Mouse (Mus musculus): Measurements from ENCODE around the gene Pi4ka. TPM values are rescaled to one million over a fixed set of nuclear protein-coding genes. Genes with fewer than 3 reads are reported as not detected.
A peak's percentile ranks its signal among the peaks of the same experiment; 100 is the strongest.
"Not testable (repeated sequence)": the region's sequence is repeated elsewhere in the genome, so short reads cannot be mapped to it uniquely, and the experiment has no call there.

Pi4ka gene
- polyA plus RNA-seq, 1 experiment from 2014 or later = 28.1 TPM

DNA sequence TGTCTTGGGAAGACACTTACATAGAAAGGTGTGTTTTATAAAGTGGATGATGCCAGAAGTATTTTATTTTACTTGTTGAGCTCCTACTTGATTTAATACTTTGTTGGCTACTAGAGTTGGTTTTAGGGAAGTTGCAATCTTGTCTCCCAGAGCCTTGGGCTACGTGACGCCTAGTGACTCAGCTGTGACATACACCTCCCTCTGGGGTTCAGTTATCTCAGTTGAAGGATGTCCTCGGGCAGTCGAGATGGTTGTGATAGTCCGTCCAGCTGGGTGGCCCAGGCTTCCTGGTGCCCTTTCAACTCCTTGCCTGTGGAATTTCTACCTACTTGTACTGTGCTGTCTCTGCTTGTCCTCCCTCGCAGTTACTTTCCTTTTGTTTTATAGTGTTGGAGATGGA lies 157.0 kb downstream of the Pi4ka start:
- Histone ChIP-seq H3K36me3 (no peaks in the 10 kb centered on the region), H3K9me3 (replicated peaks) (no peaks in the 10 kb centered on the region), H3K4me2 (no peak overlapping the region), H3K27ac (no peak overlapping the region), H3K4me1 (replicated peaks) (peaks cover 68% of the 10 kb centered on the region), H3K4me3 (no peak overlapping the region), H3K9ac (no peak overlapping the region), H3K27me3 (no peaks in the 10 kb centered on the region)
- WGBS = 29% methylated on average over 6 of the region's 6 CpGs
- no peak for ATAC-seq (replicated peaks; ENCODE audit: insufficient number of reproducible peaks, insufficient read depth, low FRiP score, low read depth)

DNA sequence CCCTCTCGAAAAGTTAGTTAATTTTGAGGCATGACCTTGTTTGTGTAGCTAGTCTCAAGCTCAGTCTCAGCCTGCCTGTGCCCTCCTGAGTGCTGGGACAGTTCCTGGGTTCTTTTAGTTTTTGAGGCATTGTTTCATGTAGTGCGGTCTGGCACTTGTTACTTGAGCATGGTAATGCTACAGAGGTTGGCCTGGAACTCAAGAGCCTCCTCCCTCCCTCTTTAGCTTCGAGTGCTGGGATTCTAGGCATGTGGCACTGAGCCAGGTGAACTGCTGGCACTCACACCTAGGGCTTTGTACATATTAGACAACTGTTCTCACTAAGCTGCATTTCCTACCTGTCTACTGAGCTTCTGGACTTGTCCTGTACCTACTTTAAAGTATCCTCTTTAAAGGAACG lies 158.4 kb downstream of the Pi4ka start:
- no peaks in the 10 kb centered on the region for H3K9me3 ChIP-seq (replicated peaks)
- H3K4me1 ChIP-seq (replicated peaks) = peaks cover 64% of the 10 kb centered on the region
- H3K4me2 ChIP-seq = no peak overlapping the region
- WGBS = 39% methylated on average over 4 of the region's 4 CpGs
- H3K27ac ChIP-seq = peak overlapping the region; percentile 77
- H3K36me3 ChIP-seq = no peaks in the 10 kb centered on the region
- H3K27me3 ChIP-seq = no peaks in the 10 kb centered on the region
- ATAC-seq (replicated peaks; ENCODE audit: insufficient number of reproducible peaks, insufficient read depth, low FRiP score, low read depth) = peak; percentile 69
- no peak overlapping the region for H3K4me3 ChIP-seq
- H3K9ac ChIP-seq = no peak overlapping the region

DNA sequence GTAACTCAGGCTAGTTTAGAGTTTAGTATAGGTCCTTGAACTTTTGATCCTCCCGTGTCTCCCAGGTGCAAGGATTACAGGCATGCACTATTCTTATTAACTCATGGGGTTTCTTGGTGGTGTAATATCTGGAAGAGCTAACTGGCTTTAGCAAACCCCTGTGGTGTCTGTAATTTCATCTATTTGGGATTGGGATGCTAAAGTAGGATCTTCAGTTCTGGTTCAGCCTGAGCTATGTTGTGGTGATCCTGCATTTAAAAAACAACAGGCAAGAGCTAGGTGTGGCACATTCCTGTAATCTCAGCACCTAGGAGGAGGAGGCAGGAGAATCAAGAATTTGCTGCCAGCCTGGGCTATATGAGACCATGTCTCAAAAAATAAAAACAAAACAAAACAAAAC lies 161.1 kb downstream of the Pi4ka start:
- no peak overlapping the region for H3K4me2 ChIP-seq
- no peak overlapping the region for H3K9ac ChIP-seq
- H3K9me3 ChIP-seq (replicated peaks) = no peaks in the 10 kb centered on the region
- H3K27me3 ChIP-seq = no peaks in the 10 kb centered on the region
- H3K27ac ChIP-seq = no peak overlapping the region
- H3K36me3 ChIP-seq = no peaks in the 10 kb centered on the region
- WGBS = 80% methylated on average over 1 of the region's 1 CpGs
- H3K4me1 ChIP-seq (replicated peaks) = peaks cover 53% of the 10 kb centered on the region
- ATAC-seq (replicated peaks; ENCODE audit: insufficient number of reproducible peaks, insufficient read depth, low FRiP score, low read depth) = no peak
- no peak overlapping the region for H3K4me3 ChIP-seq

DNA sequence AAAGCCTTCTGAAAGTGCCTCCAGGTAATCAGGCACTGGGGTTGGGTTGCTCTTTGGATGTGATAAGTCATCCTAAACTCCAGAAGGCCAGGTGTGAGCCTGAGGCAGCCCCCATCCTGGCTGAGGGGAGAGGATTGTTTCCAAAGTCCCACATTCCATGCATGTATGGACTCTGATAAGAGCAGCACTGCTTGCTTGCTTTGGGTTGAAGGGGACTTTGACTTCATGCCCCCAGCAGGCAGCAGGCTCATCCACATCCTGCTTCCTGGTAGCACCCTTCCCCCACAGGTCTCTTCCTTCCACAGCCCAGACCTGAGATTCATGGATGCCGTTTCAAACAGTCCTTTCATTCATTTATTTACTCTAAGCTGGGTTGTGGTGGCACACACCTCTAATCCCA lies 162.4 kb downstream of the Pi4ka start:
- Histone ChIP-seq H3K36me3 (no peaks in the 10 kb centered on the region), H3K4me2 (no peak overlapping the region), H3K9ac (no peak overlapping the region), H3K27ac (0 out of 2 replicates have a peak overlapping the region, but pooled peaks have one; percentile 20), H3K27me3 (no peaks in the 10 kb centered on the region), H3K4me1 (replicated peaks) (peaks cover 54% of the 10 kb centered on the region), H3K4me3 (no peak overlapping the region), H3K9me3 (replicated peaks) (no peaks in the 10 kb centered on the region)
- no peak for ATAC-seq (replicated peaks; ENCODE audit: insufficient number of reproducible peaks, insufficient read depth, low FRiP score, low read depth)
- WGBS = 19% methylated on average over 1 of the region's 1 CpGs

DNA sequence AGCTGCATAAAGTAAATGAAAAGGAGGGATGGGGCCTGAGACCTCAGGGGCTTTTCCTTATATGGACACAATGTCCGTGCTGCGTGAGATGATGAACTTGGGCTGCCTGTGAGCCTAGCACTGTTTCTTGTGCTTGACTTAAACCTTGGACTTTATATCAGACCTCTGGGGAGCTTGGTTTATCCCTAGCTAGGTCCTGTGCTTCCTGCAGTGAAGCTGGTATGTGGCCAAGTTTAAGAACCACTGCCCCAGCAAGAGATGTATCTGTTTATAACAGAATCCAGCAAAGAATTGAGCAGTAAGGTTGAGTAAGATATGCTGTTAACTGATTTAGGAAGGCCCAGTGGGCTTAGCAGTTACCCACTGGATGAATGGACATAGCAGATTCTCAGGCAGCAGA lies 166.7 kb downstream of the Pi4ka start:
- Histone ChIP-seq H3K9ac (no peak overlapping the region), H3K4me3 (no peak overlapping the region), H3K27ac (no peak overlapping the region), H3K4me1 (replicated peaks) (peaks cover 73% of the 10 kb centered on the region), H3K4me2 (no peak overlapping the region), H3K27me3 (no peaks in the 10 kb centered on the region), H3K36me3 (no peaks in the 10 kb centered on the region), H3K9me3 (replicated peaks) (no peaks in the 10 kb centered on the region)
- ATAC-seq (replicated peaks; ENCODE audit: insufficient number of reproducible peaks, insufficient read depth, low FRiP score, low read depth) = no peak
- 54% methylated on average over 2 of the region's 2 CpGs for WGBS

DNA sequence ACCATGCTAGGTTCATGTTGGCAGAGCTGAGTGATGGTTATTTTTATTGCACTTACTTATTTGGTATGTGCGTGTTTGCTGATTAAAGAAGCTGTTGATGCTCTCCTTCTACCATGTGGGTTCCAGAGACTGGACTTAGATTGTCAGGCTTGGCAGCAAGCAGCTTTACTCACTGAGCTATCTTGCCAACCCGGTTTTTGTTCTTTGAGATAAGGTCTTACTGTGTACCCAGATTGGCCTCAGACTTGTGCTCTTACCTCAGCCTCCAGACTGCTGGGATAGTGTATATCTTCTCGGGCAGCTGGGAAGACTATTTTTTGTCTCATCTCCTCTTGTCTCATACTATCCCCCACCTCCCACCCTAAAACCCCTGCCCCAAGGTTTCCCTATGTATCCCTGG lies 168.5 kb downstream of the Pi4ka start:
- peak overlapping the region; percentile 70 for H3K27ac ChIP-seq
- H3K36me3 ChIP-seq = no peaks in the 10 kb centered on the region
- H3K4me1 ChIP-seq (replicated peaks) = peaks cover 68% of the 10 kb centered on the region
- 28% methylated on average over 3 of the region's 3 CpGs for WGBS
- no peak overlapping the region for H3K4me3 ChIP-seq
- no peak; the same call in 1 of the 2 replicates for ATAC-seq (replicated peaks; ENCODE audit: insufficient number of reproducible peaks, insufficient read depth, low FRiP score, low read depth)
- H3K9me3 ChIP-seq (replicated peaks) = no peaks in the 10 kb centered on the region
- peak overlapping the region; percentile 16; the same call in 1 of the 2 replicates for H3K4me2 ChIP-seq
- H3K27me3 ChIP-seq = no peaks in the 10 kb centered on the region
- no peak overlapping the region for H3K9ac ChIP-seq

DNA sequence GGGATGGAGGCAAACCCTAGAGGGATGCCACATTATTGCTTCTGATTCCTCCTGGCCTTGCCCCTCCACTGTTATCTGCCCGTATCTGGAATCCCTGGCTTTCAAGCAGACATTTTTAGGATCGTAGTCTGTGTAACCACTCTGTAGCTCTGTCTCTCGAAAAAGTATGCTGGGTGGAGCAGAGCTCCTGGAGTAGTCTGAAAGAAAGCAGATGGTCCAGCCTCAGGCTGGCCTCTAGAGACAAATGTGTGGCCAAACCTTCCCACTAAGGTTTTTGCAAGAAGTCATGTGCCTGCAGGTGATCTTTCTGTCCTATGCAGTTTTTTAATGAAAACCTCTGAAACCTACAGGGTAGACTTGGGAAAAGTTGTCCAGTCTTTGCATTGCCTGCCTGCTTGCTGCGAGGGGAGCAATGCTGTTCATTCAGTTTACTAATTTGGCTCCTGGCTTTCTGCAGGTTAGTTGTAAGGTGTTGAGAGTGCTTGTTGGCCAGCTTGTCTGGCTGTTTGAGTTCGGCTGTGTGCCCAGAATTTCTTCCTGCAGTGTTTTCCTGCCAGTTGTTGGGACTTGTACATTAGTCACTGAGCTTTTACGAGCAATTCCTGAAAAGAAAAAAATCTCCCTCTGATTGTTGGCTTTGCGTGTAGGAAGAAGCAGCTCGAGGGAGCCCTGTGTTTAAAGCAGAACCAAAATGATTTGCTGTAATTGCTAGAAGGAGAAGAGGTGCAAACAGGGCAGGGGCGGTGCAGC lies 171.0 kb downstream of the Pi4ka start:
- ATAC-seq (replicated peaks; ENCODE audit: insufficient number of reproducible peaks, insufficient read depth, low FRiP score, low read depth) = no peak
- Histone ChIP-seq H3K36me3 (no peaks in the 10 kb centered on the region), H3K27me3 (no peaks in the 10 kb centered on the region), H3K9me3 (replicated peaks) (no peaks in the 10 kb centered on the region), H3K4me3 (peak overlapping the region; percentile 97), H3K9ac (peak overlapping the region; percentile 98), H3K27ac (peak overlapping the region; percentile 93), H3K4me1 (replicated peaks) (peaks cover 60% of the 10 kb centered on the region), H3K4me2 (peak overlapping the region; percentile 93)
- WGBS = 17% methylated on average over 9 of the region's 9 CpGs

DNA sequence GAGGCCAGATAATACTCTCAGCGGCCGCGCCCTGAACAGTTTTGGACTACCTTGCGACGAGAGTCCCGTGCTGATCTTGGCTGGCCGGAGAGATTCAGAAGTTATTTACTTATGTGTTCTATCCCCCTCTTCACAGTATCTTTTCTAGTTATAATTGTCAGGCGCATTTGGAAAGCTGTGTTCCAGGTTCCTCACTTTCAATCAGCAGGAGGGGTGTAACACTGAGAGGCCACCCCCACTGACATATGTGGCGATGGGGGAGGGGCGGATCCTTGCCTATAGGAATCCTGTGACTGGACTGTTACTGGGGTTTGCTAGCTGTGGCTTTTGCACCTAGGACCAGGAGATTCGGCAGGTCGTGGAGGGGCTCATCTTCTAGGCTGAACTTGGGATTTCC lies 171.6 kb downstream of the Pi4ka start:
- Histone ChIP-seq H3K9ac (peak overlapping the region; percentile 98), H3K27me3 (no peaks in the 10 kb centered on the region), H3K4me2 (peak overlapping the region; percentile 93), H3K4me3 (peak overlapping the region; percentile 97), H3K9me3 (replicated peaks) (no peaks in the 10 kb centered on the region), H3K27ac (peak overlapping the region; percentile 93), H3K36me3 (no peaks in the 10 kb centered on the region), H3K4me1 (replicated peaks) (peaks cover 54% of the 10 kb centered on the region)
- no peak for ATAC-seq (replicated peaks; ENCODE audit: insufficient number of reproducible peaks, insufficient read depth, low FRiP score, low read depth)
- 2% methylated on average over 12 of the region's 12 CpGs for WGBS

DNA sequence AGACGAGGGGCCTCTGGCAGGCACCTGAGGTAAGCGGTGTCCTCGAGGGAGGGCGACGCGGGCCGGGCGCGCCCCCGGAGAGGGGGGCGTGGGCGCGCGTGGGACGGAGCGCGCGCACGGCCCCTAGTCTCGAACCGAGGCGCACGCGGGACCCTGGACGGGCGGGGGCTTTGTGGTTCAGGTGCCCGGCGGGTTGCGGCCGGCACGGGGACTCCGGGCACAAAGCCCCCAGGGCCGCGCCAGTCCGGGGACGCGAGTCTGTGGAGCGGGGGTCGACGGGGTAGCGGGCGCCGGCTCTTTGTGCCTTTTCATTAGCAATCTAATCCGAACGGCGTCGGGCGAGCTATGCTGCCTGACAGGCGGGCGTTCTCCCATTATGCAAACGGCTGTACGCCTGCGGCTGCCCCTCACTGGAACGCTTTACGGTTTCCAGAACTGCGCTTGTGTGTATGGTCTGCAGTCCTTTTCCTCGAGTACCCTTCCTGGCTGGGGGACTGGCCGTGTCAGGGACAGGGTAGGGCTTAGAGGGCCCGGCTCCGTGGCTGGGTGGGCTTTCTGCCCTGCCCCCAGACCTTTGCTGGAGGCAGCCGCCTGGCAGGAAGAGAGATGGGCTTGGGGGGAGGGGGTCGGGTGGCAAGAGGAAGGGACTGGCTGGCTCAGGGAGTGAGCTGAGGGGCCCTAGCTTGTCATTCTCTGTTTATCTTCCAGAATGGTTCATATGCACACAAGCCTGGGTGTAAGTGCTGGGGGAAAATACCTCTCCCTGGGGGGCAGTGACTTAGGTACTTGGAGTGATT lies 172.2 kb downstream of the Pi4ka start:
- ATAC-seq (replicated peaks; ENCODE audit: insufficient number of reproducible peaks, insufficient read depth, low FRiP score, low read depth) = peak; percentile 48
- peaks cover 48% of the 10 kb centered on the region for H3K4me1 ChIP-seq (replicated peaks)
- H3K36me3 ChIP-seq = no peaks in the 10 kb centered on the region
- peak overlapping the region; percentile 98 for H3K9ac ChIP-seq
- peak overlapping the region; percentile 93 for H3K27ac ChIP-seq
- H3K9me3 ChIP-seq (replicated peaks) = no peaks in the 10 kb centered on the region
- WGBS = under 1% methylated on average over 62 of the region's 62 CpGs
- H3K4me3 ChIP-seq = peak overlapping the region; percentile 97
- no peaks in the 10 kb centered on the region for H3K27me3 ChIP-seq
- H3K4me2 ChIP-seq = peak overlapping the region; percentile 93

DNA sequence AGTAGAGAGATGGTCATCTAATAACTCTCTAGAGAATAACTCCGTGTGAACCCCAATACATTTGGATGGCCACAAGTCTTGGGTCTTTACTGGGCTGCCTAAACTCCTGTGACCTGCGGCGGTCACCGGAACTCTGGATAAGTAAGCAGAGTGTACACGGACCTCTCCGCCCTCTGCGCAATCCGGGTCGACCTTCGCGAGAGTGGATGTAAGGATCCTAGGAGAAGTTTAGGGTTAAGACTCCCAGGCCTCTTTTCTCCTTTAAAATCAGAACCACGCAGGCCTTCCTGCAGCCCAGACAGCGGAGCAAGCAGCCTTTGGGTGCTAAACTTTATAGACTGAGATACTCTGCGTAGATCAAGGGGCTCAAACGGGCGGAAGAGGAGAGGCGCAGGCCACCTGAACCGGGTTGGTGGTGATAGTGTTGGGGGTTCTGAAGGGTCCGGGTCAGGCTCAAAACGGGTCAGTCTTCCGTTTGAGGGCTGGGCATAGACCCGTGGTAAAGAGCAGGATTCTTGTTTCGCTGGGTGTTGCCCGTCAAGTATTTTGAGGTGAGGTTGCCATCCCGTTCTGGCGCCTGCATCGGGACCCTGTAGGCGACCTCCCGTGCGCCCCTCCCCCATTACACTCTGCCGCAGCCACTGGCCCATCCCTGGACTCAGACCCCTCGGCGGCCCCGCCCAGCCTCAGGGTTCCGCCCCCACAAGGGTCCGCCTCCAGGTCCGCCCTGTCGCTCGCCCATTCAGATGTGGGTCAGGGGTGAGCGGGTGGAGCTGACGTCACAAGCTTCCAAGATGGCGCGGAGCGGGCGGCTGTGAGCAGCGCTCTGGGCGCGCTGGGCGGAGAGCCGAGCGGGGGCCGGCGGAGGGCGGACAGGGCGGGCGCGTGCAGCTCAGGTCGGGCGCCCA lies 173.1 kb downstream of the Pi4ka start, which contains the start of gene Hic2:
Gene Hic2, plus strand, starts transcription at position 779 of the 908 bp plus-strand sequence.
- Histone ChIP-seq H3K4me3 (peak within 1 kb of the TSS; percentile 97), H3K27ac (peak within 1 kb of the TSS; percentile 93), H3K9me3 (replicated peaks) (no peaks in the 10 kb centered on the region), H3K4me1 (replicated peaks) (peaks cover 39% of the 10 kb centered on the region), H3K9ac (peak within 1 kb of the TSS; percentile 98), H3K36me3 (no peaks in the 10 kb centered on the region), H3K27me3 (no peaks in the 10 kb centered on the region), H3K4me2 (peak within 1 kb of the TSS; percentile 93)
- WGBS = 2% methylated on average over 59 of the region's 59 CpGs
- ATAC-seq (replicated peaks; ENCODE audit: insufficient number of reproducible peaks, insufficient read depth, low FRiP score, low read depth) = peak; percentile 96

DNA sequence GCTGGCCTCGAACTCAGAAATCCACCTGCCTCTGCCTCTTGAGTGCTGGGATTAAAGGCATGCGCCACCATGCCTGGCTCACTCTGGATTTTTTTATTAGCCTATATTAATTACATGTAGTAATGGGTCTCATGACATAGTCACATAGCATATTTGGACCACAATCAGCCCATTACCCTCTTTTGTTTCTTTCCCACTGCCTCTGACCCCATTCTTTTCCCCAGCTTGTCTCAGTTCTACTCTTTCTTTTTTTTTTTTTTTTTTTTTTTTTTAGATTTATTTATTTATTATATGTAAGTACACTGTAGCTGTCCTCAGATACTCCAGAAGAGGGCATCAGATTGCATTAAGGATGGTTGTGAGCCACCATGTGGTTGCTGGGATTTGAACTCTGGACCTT lies 174.6 kb downstream of the Pi4ka start:
- H3K27me3 ChIP-seq; H3K27ac ChIP-seq; H3K9me3 ChIP-seq (replicated peaks); H3K36me3 ChIP-seq; ATAC-seq (replicated peaks; ENCODE audit: insufficient number of reproducible peaks, insufficient read depth, low FRiP score, low read depth); H3K9ac ChIP-seq; H3K4me2 ChIP-seq; H3K4me3 ChIP-seq: not testable (repeated sequence)
- WGBS = 87% methylated on average over 2 of the region's 2 CpGs
- H3K4me1 ChIP-seq (replicated peaks) = peaks cover 26% of the 10 kb centered on the region
